Mouse (Mus musculus): ENCODE data around the gene Neurl4. TPM values are rescaled to one million over a fixed set of nuclear protein-coding genes. Genes with fewer than 3 reads are reported as not detected.
A peak's percentile ranks its signal among the peaks of the same experiment; 100 is the strongest.

The Neurl4 gene
- total and polyA plus RNA-seq, 3 experiments: 31.5 to 47.1 (median 42.6) TPM

DNA sequence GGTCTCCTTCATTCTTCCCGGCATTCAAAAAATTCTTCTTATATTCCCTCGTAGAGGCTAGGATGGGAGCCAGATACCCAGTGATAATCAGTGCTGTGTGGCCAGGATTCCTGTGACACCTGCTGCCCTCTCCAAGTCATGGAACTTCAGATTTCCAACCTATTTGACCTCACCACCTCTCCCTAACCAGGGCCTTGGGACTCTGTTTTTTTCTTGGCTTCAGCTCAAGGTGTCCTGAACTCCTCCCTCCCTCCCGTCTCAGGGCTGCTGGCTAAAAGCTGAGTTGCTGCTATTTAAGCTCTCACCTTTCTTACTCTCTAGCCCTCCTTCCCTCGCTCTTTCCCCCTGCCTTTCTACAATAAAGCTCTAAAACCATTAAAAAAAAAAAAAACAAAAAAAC, 1.0 kb upstream of the Neurl4 start:
- Histone ChIP-seq H3K4me3 (no peak overlapping the region), H3K36me3 (ENCODE audit: control insufficient read depth, insufficient read depth, low read length) (no peaks in the 10 kb centered on the region)

DNA sequence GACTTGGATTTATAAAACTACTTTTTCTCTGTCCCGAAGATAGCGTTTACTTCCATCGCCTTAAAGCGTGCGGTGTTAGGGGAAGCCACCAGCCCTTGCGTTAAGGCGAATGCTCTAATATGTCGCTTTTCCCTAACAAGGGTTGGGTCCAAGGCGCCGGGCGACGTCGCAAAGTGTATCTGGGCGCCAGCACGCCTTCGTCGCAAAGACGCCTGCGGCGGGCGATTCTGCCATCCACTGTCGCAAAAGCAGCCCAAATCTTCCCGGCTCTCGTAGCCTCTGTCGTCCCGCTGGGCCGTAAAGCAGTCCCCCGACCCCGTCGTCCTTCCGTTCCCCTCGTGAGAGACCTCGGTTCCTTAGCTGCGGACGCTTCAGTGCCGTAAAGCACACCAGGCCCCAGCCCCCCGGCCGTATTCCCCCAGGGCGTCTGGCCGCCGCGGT, 554 bp downstream of the Neurl4 start:
- H3K4me3 ChIP-seq: peak overlapping the region; percentile 83
- TF ChIP-seq EP300 (IDR thresholded peaks at IDR 0.05; ENCODE audit: insufficient read depth, low read depth, low read length): peak; percentile 83
- TF ChIP-seq CTCF (IDR thresholded peaks at IDR 0.05): no peak
- TF ChIP-seq POLR2A (IDR thresholded peaks at IDR 0.05; ENCODE audit: insufficient read depth, low read depth, low read length): peak; percentile 63; the same call in 1 of the 2 replicates
- peaks cover 3% of the 10 kb centered on the region; the same call in 1 of the 2 replicates for H3K4me1 ChIP-seq (ENCODE audit: control insufficient read depth, insufficient read depth, low read length)
- H3K9ac ChIP-seq (ENCODE audit: low read depth, low read length): peak overlapping the region; percentile 82
- intact Hi-C loops (cut with DNase I): no loop called here
- H3K27me3 ChIP-seq (ENCODE audit: control insufficient read depth, insufficient read depth, low read length): no peaks in the 10 kb centered on the region
- DNase-seq: peak; percentile 93 to 97
- under 1% methylated on average over 42 of the region's 42 CpGs for WGBS
- H3K27ac ChIP-seq: peak overlapping the region; percentile 98
- no peaks in the 10 kb centered on the region for H3K36me3 ChIP-seq (ENCODE audit: control insufficient read depth, insufficient read depth, low read length)
- no peaks in the 10 kb centered on the region for H3K79me2 ChIP-seq (replicated peaks; ENCODE audit: control insufficient read depth, insufficient read depth, low read length)

More for the DNA sequence above, 1.0 kb upstream of the Neurl4 start:
- TF ChIP-seq CTCF (IDR thresholded peaks at IDR 0.05) (no peak), POLR2A (IDR thresholded peaks at IDR 0.05; ENCODE audit: insufficient read depth, low read depth, low read length) (no peak), EP300 (IDR thresholded peaks at IDR 0.05; ENCODE audit: insufficient read depth, low read depth, low read length) (no peak)
- H3K4me1 ChIP-seq (ENCODE audit: control insufficient read depth, insufficient read depth, low read length): peaks cover 3% of the 10 kb centered on the region; the same call in 1 of the 2 replicates
- 33% methylated on average over 4 of the region's 4 CpGs for WGBS
- H3K79me2 ChIP-seq (replicated peaks; ENCODE audit: control insufficient read depth, insufficient read depth, low read length): no peaks in the 10 kb centered on the region
- intact Hi-C loops (cut with DNase I): no loop called here
- DNase-seq: no peak
- no peak overlapping the region for H3K27ac ChIP-seq
- H3K27me3 ChIP-seq (ENCODE audit: control insufficient read depth, insufficient read depth, low read length): no peaks in the 10 kb centered on the region
- H3K9ac ChIP-seq (ENCODE audit: low read depth, low read length): no peak overlapping the region

DNA sequence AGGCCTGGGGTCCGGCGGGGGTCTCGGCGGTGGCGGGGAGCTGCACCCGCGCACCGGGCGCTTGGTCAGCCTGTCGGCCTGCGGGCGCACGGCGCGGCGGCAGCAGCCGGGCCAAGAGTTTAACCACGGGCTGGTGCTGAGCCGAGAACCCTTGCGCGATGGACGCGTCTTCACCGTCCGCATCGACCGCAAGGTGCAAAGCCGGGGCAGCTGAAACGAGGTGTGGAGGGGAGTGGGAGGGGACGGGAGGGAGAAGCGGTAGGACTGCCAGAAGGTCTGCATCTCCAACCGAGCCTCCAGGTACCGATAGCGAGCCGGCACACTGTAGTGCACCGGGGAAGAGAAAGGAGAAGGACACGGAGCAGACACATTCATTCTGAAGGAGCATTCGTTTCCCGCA, 1.1 kb downstream of the Neurl4 start:
- Histone ChIP-seq H3K79me2 (replicated peaks; ENCODE audit: control insufficient read depth, insufficient read depth, low read length) (no peaks in the 10 kb centered on the region), H3K9ac (ENCODE audit: low read depth, low read length) (peak overlapping the region; percentile 82), H3K4me3 (peak overlapping the region; percentile 83), H3K27me3 (ENCODE audit: control insufficient read depth, insufficient read depth, low read length) (no peaks in the 10 kb centered on the region), H3K36me3 (ENCODE audit: control insufficient read depth, insufficient read depth, low read length) (no peaks in the 10 kb centered on the region), H3K27ac (peak overlapping the region; percentile 98), H3K4me1 (ENCODE audit: control insufficient read depth, insufficient read depth, low read length) (peaks cover 3% of the 10 kb centered on the region; the same call in 1 of the 2 replicates)
- DNase-seq: no peak
- under 1% methylated on average over 38 of the region's 39 CpGs for WGBS
- TF ChIP-seq POLR2A (IDR thresholded peaks at IDR 0.05; ENCODE audit: insufficient read depth, low read depth, low read length) (no peak), EP300 (IDR thresholded peaks at IDR 0.05; ENCODE audit: insufficient read depth, low read depth, low read length) (no peak), CTCF (IDR thresholded peaks at IDR 0.05) (no peak)
- intact Hi-C loops (cut with DNase I): loop anchor here (1.0 kb wide), 1 partner anchor 11 kb away; the partner anchor contains the start of gene Gps2

DNA sequence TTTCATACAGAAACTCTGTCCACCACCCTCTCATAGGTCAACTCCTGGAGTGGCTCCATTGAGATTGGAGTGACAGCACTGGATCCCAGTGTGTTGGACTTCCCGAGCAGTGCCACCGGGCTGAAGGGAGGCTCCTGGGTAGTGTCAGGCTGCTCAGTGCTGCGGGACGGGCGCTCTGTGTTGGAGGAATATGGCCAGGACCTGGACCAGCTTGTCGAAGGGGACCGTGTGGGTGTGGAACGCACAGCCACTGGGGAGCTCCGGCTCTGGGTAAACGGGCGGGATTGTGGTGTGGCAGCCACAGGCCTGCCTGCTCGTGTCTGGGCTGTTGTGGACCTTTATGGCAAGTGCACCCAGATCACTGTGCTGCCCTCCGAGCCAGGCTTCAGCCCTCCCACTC, 2.1 kb downstream of the Neurl4 start:
- no peaks in the 10 kb centered on the region for H3K27me3 ChIP-seq (ENCODE audit: control insufficient read depth, insufficient read depth, low read length)
- whole genome bisulfite sequencing: 77% methylated on average over 13 of the region's 13 CpGs
- intact Hi-C loops (cut with DNase I): loop anchor here (1.0 kb wide), 1 partner anchor 10 kb away; the partner anchor contains the start of gene Gps2

DNA sequence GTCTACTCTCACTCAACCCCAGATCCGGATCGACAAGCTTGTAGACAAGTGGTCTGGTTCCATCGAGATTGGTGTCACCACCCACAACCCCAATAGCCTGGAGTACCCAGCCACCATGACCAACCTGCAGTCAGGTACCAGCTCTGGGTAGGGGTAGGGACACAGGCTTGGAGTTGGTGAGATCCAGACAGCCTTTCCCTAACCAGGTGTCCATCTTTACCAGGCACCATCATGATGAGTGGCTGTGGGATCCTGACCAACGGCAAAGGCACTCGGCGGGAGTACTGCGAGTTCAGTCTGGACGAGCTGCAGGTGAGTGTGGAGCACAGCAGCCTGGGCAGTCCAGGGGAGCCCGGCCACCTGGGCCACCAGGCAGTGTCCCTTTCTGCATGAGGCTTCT, 3.4 kb downstream of the Neurl4 start:
- TF ChIP-seq CTCF (IDR thresholded peaks at IDR 0.05): no peak
- no peak for TF ChIP-seq POLR2A (IDR thresholded peaks at IDR 0.05; ENCODE audit: insufficient read depth, low read depth, low read length)
- TF ChIP-seq EP300 (IDR thresholded peaks at IDR 0.05; ENCODE audit: insufficient read depth, low read depth, low read length): no peak
- H3K79me2 ChIP-seq (replicated peaks; ENCODE audit: control insufficient read depth, insufficient read depth, low read length): no peaks in the 10 kb centered on the region
- peak in 1 of 2 experiments; percentile 2 for DNase-seq
- H3K36me3 ChIP-seq (ENCODE audit: control insufficient read depth, insufficient read depth, low read length): no peaks in the 10 kb centered on the region
- 94% methylated on average over 9 of the region's 9 CpGs for WGBS
- H3K4me1 ChIP-seq (ENCODE audit: control insufficient read depth, insufficient read depth, low read length): peaks cover 3% of the 10 kb centered on the region; the same call in 1 of the 2 replicates
- H3K4me3 ChIP-seq: no peak overlapping the region
- H3K27me3 ChIP-seq (ENCODE audit: control insufficient read depth, insufficient read depth, low read length): no peaks in the 10 kb centered on the region
- H3K27ac ChIP-seq: no peak overlapping the region
- intact Hi-C loops (cut with DNase I): no loop called here
- no peak overlapping the region for H3K9ac ChIP-seq (ENCODE audit: low read depth, low read length)

More for the DNA sequence above, 2.1 kb downstream of the Neurl4 start:
- Histone ChIP-seq H3K9ac (ENCODE audit: low read depth, low read length) (no peak overlapping the region), H3K36me3 (ENCODE audit: control insufficient read depth, insufficient read depth, low read length) (no peaks in the 10 kb centered on the region), H3K79me2 (replicated peaks; ENCODE audit: control insufficient read depth, insufficient read depth, low read length) (no peaks in the 10 kb centered on the region), H3K4me1 (ENCODE audit: control insufficient read depth, insufficient read depth, low read length) (peaks cover 3% of the 10 kb centered on the region; the same call in 1 of the 2 replicates), H3K4me3 (no peak overlapping the region), H3K27ac (no peak overlapping the region)
- DNase-seq: no peak
- TF ChIP-seq EP300 (IDR thresholded peaks at IDR 0.05; ENCODE audit: insufficient read depth, low read depth, low read length) (no peak), CTCF (IDR thresholded peaks at IDR 0.05) (no peak), POLR2A (IDR thresholded peaks at IDR 0.05; ENCODE audit: insufficient read depth, low read depth, low read length) (no peak)

DNA sequence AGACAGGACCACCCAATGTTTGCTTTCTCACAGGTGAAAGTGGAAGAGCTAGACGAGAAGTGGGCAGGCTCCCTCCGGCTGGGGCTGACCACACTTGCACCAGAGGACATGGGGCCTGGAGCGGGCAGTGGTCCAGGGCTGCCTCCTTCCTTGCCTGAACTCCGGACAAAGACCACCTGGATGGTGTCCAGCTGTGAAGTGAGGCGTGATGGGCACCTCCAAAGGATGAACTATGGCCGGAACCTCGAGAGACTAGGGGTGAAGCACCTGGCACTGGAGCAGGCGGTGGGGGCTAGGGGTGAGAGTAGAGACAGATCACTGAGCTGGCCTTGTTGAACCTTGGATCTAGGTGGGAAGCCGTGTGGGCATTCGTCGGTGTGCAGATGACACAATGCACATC, 7.8 kb downstream of the Neurl4 start:
- TF ChIP-seq POLR2A (IDR thresholded peaks at IDR 0.05; ENCODE audit: insufficient read depth, low read depth, low read length) (no peak), EP300 (IDR thresholded peaks at IDR 0.05; ENCODE audit: insufficient read depth, low read depth, low read length) (no peak), CTCF (IDR thresholded peaks at IDR 0.05) (no peak)
- DNase-seq: no peak
- Histone ChIP-seq H3K9ac (ENCODE audit: low read depth, low read length) (no peak overlapping the region), H3K4me3 (no peak overlapping the region), H3K36me3 (ENCODE audit: control insufficient read depth, insufficient read depth, low read length) (no peaks in the 10 kb centered on the region), H3K27ac (no peak overlapping the region), H3K79me2 (replicated peaks; ENCODE audit: control insufficient read depth, insufficient read depth, low read length) (no peaks in the 10 kb centered on the region), H3K4me1 (ENCODE audit: control insufficient read depth, insufficient read depth, low read length) (peaks cover 2% of the 10 kb centered on the region; the same call in 1 of the 2 replicates), H3K27me3 (ENCODE audit: control insufficient read depth, insufficient read depth, low read length) (no peaks in the 10 kb centered on the region)
- intact Hi-C loops (cut with DNase I): no loop called here
- 91% methylated on average over 11 of the region's 11 CpGs for whole genome bisulfite sequencing
